Mouse (Mus musculus) thymus, adult 2 months (tissue): ENCODE data around the gene Nfia.

ENCODE experiments used
- CTCF ChIP-seq: fragments of 200-500 bp; IDR thresholded peaks from 2 replicates; pipeline ENCODE4 v1.5.1; 2012; ENCODE audit warnings: mild to moderate bottlenecking, control low read depth, low read length, moderate library complexity, borderline replicate concordance; ENCODE audit not compliant: control insufficient read depth, poor library complexity, insufficient read depth; ENCODE audit errors: extremely low read depth
- POLR2A ChIP-seq: fragments of 200-500 bp; IDR thresholded peaks from 2 replicates; pipeline ENCODE4 v1.6.1; 2012; ENCODE audit warnings: mild to moderate bottlenecking, low read length, control low read depth, moderate library complexity; ENCODE audit not compliant: control insufficient read depth, poor library complexity, insufficient read depth; ENCODE audit errors: extremely low read depth

GRCm38 (mm10) chr4:97823512-97823911, 51.0 kb downstream of the Nfia start:
- TF ChIP-seq POLR2A: no peak
- no peak for TF ChIP-seq CTCF
